In the genomic region with DNA sequence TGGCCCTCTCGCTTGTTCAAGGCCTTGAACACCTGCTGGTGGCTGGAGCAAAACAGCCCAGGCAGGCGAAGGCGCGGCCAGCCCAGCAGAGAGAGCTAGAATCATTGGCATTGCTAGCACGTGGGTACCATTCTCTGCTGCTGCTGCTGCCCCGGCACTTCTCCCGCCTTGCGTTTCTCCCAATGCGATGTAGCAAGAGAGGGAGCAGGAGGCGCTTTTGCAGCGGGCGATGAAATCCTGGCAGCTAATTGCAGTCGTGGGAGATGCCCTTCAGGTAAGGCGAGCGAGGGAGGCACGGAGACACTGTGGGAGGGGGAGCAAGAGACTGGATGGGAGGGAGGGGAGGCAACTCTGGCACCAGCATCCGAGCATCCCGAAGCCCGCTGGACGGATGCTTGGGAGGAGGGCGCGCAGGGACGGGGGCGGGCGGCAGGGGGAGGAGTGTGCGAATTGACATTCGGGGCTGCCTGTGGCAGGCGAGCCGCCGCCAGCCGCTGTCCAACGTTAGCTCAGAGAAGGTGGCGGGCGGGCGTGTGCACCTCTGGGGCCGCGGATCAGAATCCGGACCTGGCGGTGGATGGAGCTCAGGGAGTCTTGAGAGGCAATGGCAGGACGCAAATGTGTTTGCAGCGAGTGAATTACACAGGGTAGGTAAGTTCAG, we compare ENCODE assay signal across 9 mouse cellular contexts.
DNase-seq lines count a peak whose midpoint lies in the region; ATAC-seq and TF ChIP-seq lines count a peak whose summit lies in the region.
"Had no signal": no experiment of that assay in that cellular context is flagged by ENCODE, and none has a peak within 500 bp of the region (broad histone marks: within the 10 kb centered on the region; RNA-seq: fewer than 3 reads in every experiment).

No protein-coding gene starts in this region.

- TF ChIP-seq CTCF in cortical plate, adult 2 months (IDR thresholded peaks at IDR 0.05; ENCODE audit: extremely low read depth, insufficient read depth, low read length) = no peak
- no peak for TF ChIP-seq CTCF in gastrocnemius, adult 2 months (IDR thresholded peaks at IDR 0.05)

- TF ChIP-seq POLR2A in cortical plate, adult 2 months (IDR thresholded peaks at IDR 0.05; ENCODE audit: extremely low read depth, insufficient read depth, low read length) = peak; percentile 47; the same call in 1 of the 2 replicates

- peak overlapping the region; percentile 71 for H3K4me3 ChIP-seq in cortical plate, adult 2 months (ENCODE audit: insufficient read depth, low read length)
- H3K4me3 ChIP-seq in heart, embryonic 15.5 days = peak overlapping the region; percentile 30
- H3K4me3 ChIP-seq in neural tube, embryonic 13.5 days = peak overlapping the region; percentile 47
- H3K4me3 ChIP-seq in gastrocnemius, adult 2 months = no peak overlapping the region
- H3K4me3 ChIP-seq: megakaryocyte, embryonic 14.5 days had no signal

- intact Hi-C loops in left cerebral cortex, postnatal 10 days (cut with DNase I) = no loop called here
- intact Hi-C loops in gastrocnemius, adult 2 months (cut with DNase I) = no loop called here

- 1% methylated on average over 41 of the region's 41 CpGs for WGBS in heart, embryonic 15.5 days
- WGBS in neural tube, embryonic 13.5 days = under 1% methylated on average over 41 of the region's 41 CpGs

- H3K27ac ChIP-seq in cortical plate, adult 2 months (ENCODE audit: insufficient read depth, low read length) = peak overlapping the region; percentile 55
- no peak overlapping the region for H3K27ac ChIP-seq in heart, embryonic 15.5 days
- H3K27ac ChIP-seq in neural tube, embryonic 13.5 days (replicated peaks) = peak overlapping the region; percentile 87
- H3K27ac ChIP-seq in gastrocnemius, adult 2 months = no peak overlapping the region

- peak overlapping the region; percentile 54 for H3K4me2 ChIP-seq in heart, embryonic 15.5 days
- peak overlapping the region; percentile 70 for H3K4me2 ChIP-seq in neural tube, embryonic 13.5 days

- peaks cover 3% of the 10 kb centered on the region; the same call in 1 of the 2 replicates for H3K4me1 ChIP-seq in cortical plate, adult 2 months (ENCODE audit: control insufficient read depth, insufficient read depth, low read length)
- peaks cover 4% of the 10 kb centered on the region; the same call in 1 of the 2 replicates for H3K4me1 ChIP-seq in heart, embryonic 15.5 days (replicated peaks)
- H3K4me1 ChIP-seq in neural tube, embryonic 13.5 days (replicated peaks) = peaks cover 26% of the 10 kb centered on the region

- peaks cover 36% of the 10 kb centered on the region for H3K27me3 ChIP-seq in heart, embryonic 15.5 days
- peaks cover 24% of the 10 kb centered on the region for H3K27me3 ChIP-seq in neural tube, embryonic 13.5 days

- H3K9me3 ChIP-seq in heart, embryonic 15.5 days (replicated peaks) = no peaks in the 10 kb centered on the region
- no peaks in the 10 kb centered on the region for H3K9me3 ChIP-seq in neural tube, embryonic 13.5 days
- H3K9me3 ChIP-seq: megakaryocyte, embryonic 14.5 days had no signal

- H3K9ac ChIP-seq in heart, embryonic 15.5 days = no peak overlapping the region
- peak overlapping the region; percentile 70 for H3K9ac ChIP-seq in neural tube, embryonic 13.5 days

- DNase-seq in lung, postnatal 10 days = peak; percentile 25
- DNase-seq in lung, postnatal 36 days = no peak
- DNase-seq in left cerebral cortex, postnatal 10 days (ENCODE audit: extremely low spot score in 1 of 2, low spot score in 2 of 2) = peak; percentile 55 to 75
- DNase-seq in gastrocnemius, adult 2 months = no peak

- H3K36me3 ChIP-seq in heart, embryonic 15.5 days = no peaks in the 10 kb centered on the region
- no peaks in the 10 kb centered on the region for H3K36me3 ChIP-seq in neural tube, embryonic 13.5 days

- ATAC-seq in heart, embryonic 15.5 days (replicated peaks; ENCODE audit: insufficient number of reproducible peaks, insufficient read depth, low FRiP score, low read depth) = 0 out of 2 replicates have a peak, but pooled peaks have one; percentile 35
- ATAC-seq in neural tube, embryonic 13.5 days (ENCODE audit: low read depth) = peak; percentile 92
- no peak for ATAC-seq in granulocyte monocyte progenitor cell, adult 5-6 weeks (replicated peaks; ENCODE audit: poor library complexity, severe bottlenecking)

Comparison
In these comparisons a context has a peak if more than half of its experiments do, and no peak if none do; other contexts are left out.
1. DNase-seq: peak in lung, postnatal 10 days (single experiment) and left cerebral cortex, postnatal 10 days (2 of 2); none in lung, postnatal 36 days (single experiment) and gastrocnemius, adult 2 months (single experiment).
2. H3K27ac ChIP-seq: peak in cortical plate, adult 2 months (single experiment) and neural tube, embryonic 13.5 days (single experiment); none in heart, embryonic 15.5 days (single experiment) and gastrocnemius, adult 2 months (single experiment).